Mouse (Mus musculus) neural tube, embryonic 10.5 days (tissue): ENCODE results near the gene Cfap221.

Experiments used
- DNase-seq: peaks from one replicate; pipeline ENCODE4 v3.0.0-alpha.2; 2017; ENCODE audit warnings: low spot score; ENCODE audit errors: extremely low spot score

Cfap221 gene

GRCm38 (mm10) chr1:119996798-119997581 is at the start of gene Cfap221:
Cfap221 (minus strand) TSS chr1:119997234.
- peak; percentile 80 for DNase-seq

DNA sequence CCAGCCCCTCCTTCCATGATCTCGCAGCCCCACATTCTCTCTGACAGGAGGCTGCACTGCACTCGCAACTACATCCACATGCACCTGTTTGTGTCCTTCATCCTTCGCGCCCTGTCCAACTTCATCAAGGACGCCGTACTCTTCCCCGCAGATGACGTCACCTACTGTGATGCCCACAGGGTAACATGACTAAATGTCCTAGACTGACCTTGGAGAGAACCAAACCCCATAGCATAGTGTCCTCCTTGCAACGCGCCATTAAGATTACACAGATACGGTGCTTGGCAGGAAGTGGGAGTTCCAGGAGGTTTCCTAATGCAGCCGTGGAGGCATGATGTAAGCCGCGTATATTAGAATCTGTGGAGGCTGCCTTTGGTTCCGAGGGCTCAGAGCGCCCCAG is 47.5 kb upstream of the Cfap221 start:
- no peak for DNase-seq

GRCm38 (mm10) chr1:120042421-120042820 is 45.4 kb upstream of the Cfap221 start:
- no peak for DNase-seq

- DNase-seq, result no peak
Measured at GRCm38 (mm10) chr1:120038594-120038993, 41.6 kb upstream of the Cfap221 start.

DNA sequence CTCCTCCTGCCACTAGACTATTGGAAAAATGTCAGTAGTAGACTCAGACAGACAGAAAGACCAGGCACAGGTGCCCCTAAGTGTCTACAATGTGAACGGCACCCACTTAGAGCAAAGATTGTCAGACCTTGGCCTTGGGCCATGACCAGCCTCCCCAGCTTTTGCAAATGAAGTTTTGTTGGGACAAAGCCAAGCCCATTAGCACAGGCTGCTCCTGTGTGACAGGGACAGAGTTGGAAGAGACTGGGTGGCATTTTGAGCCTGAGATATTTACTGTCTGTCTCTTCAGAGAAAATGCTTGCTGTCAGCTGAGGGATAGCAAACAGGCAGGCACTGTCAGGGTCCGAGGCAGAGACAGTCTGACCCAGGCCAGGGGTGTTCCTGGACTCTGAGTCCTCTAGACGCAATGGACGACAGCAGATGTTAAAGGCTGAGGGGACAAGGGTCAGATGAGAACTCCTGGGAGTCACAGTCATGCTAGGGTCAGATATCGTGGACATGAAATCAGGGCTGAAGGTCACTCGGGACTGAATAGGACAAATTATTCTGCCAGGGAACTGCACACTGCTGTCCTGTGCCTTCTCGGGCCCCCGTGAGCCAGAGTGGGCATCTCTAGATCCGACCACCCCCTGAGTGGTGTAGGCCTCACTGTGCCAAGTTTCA is 40.1 kb upstream of the Cfap221 start:
- no peak for DNase-seq

DNA sequence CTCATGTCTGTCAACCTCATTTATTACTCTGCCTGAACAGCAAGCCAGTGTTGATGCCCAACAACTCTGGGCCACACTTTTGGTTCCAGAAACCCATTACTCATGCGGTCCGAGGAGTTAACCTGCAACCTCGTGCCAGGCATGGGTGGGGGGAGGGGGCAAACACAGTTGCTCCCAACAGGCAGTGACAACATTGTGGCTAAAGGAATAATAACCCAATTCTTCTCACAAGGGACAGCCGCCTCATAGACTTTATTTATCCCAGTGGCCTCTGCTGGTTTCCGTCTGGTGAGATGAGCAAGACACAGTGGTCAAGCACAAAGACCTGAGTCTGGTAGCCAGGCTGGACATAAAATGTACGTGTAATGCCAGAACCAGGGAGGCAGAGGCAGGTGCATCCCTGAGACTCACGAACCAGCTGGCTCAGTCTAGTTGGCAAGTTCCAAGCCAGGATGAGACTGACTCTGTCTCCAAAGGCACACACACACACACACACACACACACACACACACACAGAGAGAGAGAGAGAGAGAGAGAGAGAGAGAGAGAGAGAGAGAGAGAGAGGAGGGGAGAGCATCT is 38.5 kb upstream of the Cfap221 start:
- DNase-seq, result no peak

GRCm38 (mm10) chr1:120034793-120035192 is 37.8 kb upstream of the Cfap221 start:
- no peak for DNase-seq

- no peak for DNase-seq
Measured at GRCm38 (mm10) chr1:120033469-120033854, 36.4 kb upstream of the Cfap221 start.

DNA sequence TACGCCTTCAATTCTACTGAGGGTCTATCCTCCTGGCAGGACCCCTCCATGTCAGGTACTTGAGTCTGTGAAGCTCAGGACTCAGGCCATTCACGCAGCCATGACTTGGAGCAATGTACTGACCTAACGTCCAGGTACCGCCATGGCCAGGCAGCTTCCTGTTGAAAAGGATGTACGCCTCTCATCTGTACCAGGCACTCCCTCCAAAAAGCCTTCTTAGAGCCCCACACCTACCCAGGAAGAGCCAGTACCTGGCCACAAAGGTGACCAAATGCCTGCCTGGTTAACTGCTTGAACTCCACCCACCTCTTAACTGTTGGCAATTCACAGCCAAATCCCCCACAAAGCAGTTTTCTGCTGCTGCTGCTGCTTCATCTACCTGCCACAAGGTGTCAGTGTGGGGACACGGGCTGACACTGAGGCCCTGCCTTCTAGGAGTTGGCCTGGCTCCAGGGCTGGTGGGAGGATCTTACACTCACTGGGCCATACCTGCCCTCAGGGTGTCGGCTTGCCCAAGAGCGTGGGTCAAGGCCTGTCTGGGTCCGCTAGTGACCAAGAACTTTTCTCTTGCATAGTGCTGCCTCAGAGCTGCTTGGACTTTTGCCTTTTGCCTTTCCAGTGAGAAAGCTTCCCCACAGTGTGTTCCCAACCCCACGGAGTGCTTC is 35.9 kb upstream of the Cfap221 start:
- peak; percentile 68 for DNase-seq

DNA sequence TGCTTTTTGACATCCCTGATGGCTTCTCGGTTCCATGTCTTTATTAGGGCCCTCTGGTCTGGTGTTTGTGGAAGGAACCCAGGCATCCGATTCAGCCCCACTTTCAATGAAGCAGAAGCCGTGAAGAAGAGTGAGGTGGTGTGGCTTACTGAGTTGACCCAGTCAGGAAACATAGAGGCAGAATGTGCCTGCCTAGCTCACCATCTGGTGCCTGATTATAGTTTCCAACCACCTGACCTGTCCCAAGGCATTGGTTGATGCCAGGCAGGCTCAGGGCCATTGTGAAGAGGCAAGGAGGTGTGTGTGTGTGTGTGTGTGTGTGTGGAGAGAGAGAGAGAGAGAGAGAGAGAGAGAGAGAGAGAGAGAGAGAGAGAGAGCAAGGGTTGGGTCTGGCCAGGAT is 33.4 kb upstream of the Cfap221 start:
- DNase-seq, result no peak

DNA sequence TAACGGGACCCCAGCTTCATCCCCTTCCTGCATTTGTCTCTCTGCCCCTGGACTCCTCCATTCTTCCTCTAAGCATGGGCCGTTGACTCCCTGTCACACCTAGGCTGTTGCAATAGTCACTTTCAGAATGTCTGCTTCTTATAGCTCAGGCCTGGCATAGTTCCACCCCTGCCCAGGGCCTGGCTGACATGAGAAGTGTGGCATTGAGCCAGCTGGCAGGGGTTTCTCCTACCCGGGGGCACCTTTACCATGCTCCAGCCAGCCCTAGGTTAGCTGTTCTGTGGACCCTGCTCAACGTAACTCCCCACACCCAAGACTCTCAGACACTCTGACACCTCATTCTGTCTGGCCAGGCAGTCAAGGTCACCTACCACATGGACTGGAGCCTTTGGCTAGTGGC is 30.7 kb upstream of the Cfap221 start:
- no peak for DNase-seq

- DNase-seq, result no peak
Measured at GRCm38 (mm10) chr1:120025050-120025439, 28.0 kb upstream of the Cfap221 start.

DNA sequence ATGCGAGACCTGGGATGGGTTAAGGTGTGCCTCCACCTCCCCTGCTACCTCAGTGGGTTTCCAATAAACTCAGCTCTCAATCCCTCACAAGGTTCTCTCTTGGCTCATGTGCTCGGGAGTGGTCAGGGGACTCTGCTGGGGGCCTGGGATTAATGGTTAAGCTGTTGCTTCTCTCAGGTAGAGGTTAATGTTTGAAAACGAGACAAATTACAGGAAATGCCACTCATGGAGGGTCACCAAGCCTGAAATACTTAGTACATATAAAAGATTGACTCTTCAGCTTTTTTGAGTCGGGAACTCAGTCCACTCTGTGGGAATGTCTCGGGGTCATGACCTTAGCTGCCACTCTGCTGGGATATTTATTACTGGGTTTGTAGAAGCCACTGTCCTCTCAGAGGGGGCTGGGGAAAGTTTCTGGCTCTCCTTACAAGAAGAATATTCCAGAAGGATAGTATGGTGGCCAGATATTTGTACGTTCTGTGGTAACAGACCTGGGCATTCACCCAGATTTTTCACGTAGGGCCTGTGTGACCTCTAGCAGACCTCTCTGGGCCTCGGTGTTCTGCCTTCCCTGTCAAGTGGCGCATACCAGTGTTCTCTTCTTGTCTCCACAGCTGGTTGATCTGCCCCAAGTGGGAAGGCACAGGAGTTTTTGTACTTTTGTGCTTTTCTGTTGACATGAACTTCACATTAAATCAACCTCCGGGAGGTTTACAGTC is 27.5 kb upstream of the Cfap221 start:
- DNase-seq, result no peak

GRCm38 (mm10) chr1:120021951-120022350 is 24.9 kb upstream of the Cfap221 start:
- DNase-seq, result no peak

GRCm38 (mm10) chr1:120020322-120020897 is 23.4 kb upstream of the Cfap221 start:
- no peak for DNase-seq

GRCm38 (mm10) chr1:120019428-120019827 is 22.4 kb upstream of the Cfap221 start:
- no peak for DNase-seq

- no peak for DNase-seq
Measured at GRCm38 (mm10) chr1:120018900-120019299, 21.9 kb upstream of the Cfap221 start.

- DNase-seq, result no peak
Measured at GRCm38 (mm10) chr1:120016240-120016639, 19.2 kb upstream of the Cfap221 start.

DNA sequence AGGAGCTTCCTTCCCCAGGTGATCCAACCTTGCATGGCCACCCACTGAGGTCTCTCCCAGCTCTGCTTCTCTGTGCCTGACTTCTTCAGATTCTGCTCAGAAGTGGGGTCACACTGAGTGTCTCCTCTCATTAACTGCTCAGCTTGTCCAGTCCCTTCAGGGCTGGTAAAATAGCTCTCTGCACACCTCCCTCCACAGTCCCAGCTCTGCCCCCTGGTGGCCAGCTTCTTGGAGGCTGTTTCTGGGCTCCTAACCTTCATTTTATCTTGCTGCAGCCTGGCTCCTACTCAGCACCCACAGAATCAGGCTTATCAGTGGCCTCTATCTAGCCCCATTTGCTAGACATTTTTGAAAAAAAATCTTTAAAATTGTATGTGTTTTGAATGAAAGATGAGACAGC is 16.1 kb upstream of the Cfap221 start:
- peak; percentile 58 for DNase-seq

- DNase-seq, result no peak
Measured at GRCm38 (mm10) chr1:120012638-120013037, 15.6 kb upstream of the Cfap221 start.
